Mouse (Mus musculus) right cerebral cortex, postnatal 10 days (tissue): ENCODE measurements around the gene Cyp4f18.
A peak's percentile ranks its signal among the peaks of the same experiment; 100 is the strongest.
"Not testable (repeated sequence)": the region's sequence is repeated elsewhere in the genome, so short reads cannot be mapped to it uniquely, and the experiment has no call there.

Experiments
- DNase-seq, 2 experiments: peaks; one replicate each; pipeline ENCODE4 v3.0.0; 2021; ENCODE audit warnings: low spot score in 2 of 2

Cyp4f18 gene

DNA sequence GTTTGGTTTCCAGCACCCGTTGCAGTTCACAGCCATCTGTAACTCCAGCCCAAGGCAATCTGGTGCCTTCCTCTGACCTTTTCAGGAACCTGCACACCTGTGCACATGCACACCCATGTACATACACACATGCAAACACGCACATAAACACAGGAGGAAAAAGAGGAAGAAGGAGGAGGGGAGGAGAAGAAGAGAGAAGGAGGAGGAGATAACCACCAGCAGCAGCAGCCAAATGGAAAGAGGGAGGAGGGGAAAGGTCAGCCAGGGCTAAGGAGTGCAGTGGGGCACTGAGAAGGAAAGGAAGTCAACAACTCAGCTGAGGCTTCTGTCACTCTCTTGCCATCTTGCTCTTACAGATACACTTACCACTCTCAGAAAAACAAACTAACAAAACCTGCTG is 28.4 kb downstream of the Cyp4f18 start:
- no peak for DNase-seq

DNA sequence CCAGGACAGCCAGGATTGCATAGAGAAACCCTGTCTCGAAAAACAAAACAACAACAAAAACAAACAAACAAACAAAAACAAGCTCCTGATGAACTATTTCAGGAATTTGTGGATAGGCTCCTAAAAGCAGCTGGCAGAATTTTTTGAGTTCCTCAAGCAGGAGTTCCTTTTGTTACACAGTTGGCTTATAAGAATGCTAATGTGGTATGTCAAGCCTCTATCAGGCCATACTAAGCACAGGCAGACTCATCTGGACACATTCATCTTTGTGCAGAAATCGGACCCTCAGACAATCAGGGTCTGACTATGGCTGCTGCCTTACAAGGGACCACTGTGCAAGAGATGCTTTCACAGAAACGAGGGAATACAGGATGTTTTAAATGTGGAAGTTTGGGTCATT is 35.2 kb downstream of the Cyp4f18 start:
- no peak for DNase-seq

DNA sequence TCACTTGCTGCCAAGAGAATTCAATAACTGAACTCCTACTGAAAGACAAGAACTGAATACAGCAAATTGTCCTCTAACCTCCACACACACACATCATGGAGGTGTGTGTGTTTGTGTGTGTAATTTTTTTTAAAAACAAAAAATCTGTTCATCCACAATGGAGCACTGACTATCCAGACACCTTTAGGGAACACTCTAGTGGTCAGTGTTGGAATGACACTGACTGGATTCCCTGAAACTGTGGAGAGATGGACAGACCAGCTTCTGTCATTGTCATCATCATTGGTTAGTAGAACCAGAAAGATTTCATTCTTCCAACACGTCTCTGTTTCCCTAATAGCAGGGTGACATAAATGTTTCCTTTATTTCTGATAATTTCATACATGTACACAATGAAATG is 37.5 kb downstream of the Cyp4f18 start:
- no peak for DNase-seq

DNA sequence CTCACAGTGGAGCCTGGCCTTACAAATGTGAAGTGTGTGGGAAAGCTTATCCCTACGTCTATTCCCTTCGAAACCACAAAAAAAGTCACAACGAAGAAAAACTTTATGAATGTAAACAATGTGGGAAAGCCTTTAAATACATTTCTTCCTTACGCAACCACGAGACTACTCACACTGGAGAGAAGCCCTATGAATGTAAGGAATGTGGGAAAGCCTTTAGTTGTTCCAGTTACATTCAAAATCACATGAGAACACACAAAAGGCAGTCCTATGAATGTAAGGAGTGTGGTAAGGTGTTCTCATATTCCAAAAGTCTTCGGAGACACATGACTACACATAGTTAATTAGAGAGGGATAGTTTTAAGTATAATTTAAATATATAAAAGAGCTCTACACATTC is 40.8 kb downstream of the Cyp4f18 start:
- no peak for DNase-seq

DNA sequence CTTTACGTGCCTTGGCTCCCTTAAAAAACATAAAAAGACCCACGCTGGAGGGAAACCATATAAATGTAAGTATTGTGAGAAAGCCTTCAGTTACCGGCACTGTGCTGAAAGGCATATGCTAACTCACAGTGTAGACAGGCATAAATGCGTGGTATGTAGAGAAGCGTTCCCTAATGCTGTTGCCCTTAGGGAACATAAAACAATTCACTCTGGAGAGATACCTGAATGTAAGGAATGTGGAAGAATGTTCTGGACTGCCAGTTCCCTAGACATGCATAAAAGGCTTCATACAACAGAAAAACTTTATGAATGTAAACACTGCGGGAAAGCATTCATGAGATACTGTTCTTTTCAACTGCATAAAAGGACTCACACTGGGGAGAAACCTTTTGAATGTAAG is 41.3 kb downstream of the Cyp4f18 start:
- DNase-seq, result no peak

DNA sequence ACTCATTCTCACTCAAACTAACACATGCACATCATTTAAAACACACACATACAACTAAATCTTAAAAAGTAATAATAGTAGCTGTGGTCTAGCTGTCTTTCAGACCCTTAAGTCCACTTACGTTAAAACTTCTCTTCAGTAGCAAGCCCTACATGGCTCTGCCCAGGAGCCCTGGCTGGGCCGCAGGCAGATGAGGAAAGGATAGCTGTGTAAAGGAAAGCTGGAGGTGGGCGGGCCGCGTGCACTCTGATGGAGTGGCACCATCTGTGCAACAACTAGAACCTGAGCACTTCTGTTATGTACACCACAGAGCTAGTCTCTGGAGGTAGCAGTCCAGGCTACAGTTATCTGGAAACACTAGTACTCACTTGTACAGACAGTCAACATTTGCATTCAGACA is 42.2 kb downstream of the Cyp4f18 start:
- DNase-seq, result no peak

DNA sequence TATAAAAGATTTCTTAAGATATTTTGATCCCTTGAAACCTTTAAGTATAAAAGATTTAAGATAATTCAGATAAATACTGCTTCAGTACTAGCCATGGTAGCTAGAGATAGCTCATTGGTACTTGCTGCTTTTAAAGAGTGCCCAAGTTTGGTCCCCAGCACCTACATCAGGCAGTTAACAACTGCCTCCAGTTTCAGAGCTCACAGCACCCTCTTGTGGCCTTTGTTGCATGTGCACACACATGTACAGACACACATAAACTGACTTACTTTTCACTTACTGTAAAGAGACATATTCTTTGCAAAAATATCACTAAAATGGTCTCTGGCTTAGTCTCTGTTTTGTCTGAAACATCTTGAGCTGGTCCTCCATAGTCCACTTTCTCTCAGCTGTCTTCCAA is 43.0 kb downstream of the Cyp4f18 start:
- DNase-seq, result no peak

DNA sequence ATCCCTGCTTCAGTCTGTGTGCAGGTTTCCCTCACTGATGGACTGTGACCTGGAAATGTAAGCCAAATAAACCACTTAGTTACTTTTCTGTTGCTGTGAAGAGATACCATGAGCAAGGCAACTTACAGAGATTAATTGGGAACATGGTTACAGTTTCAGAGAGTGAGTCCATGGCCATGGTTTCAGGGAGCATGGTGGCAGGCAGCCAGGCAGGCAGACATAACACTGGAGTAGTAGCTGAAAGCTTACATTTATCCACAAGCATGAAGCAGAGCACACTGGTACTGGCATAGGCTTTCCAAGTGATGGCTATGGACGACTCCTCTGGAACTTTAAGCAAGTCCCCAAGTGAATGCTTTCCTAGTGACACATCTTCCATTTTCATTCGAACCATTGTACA is 44.3 kb downstream of the Cyp4f18 start:
- no peak for DNase-seq

DNA sequence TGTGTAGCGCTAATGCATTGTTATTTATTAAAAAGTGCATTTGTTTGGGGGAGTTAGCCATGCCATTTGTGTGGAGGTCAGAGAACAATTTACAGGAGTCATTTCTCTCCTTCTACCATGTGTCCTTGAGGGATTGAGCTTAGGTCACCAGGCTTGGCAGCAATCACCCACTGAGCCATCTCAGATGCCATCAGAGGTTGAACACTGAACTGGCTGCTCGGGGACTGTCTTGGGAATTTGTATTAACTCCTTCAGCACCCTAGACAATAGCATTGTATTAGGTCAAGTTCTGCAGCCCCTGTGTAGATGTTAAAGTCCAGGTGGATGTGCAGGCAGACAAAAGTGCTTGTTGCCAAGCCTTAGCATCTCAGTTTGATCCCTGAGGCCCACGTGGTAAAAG is 45.4 kb downstream of the Cyp4f18 start:
- no peak for DNase-seq

DNA sequence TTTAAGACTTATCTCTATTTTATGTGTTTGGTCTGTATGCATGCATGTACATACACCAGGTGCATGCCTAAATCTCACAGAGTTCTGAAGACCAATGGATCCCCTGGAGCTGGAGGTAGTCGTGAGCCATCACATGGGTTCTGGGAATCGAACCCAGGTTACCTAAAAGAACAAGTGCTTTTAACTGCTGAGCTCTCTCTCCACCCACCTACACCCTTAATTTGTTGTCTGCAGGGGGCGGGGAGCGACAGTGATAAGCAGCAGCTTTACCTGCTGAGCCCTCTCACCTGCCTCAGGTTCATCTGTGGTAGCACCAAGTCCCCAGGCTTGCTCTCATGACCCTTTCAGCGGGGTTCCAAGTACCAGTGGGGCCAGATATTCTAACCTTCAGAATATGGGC is 47.6 kb downstream of the Cyp4f18 start:
- no peak for DNase-seq

DNA sequence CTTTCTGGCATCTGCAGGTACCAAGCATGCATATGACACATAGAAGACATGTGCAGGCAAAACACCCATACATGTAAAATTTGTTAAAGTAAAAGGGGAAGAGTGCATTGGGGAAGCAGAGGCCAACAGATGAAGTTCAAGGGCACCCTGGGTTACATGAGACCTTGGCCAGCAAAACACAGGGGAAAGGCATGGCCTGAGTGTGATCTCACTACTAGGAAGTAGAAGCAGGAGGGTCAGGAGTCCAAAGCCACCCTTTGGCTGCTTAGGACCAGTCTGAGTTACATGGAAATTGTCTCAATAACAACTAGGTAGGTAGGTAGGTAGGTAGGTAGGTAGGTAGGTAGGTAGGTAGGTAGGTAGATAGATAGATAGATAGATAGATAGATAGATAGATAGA is 48.9 kb downstream of the Cyp4f18 start:
- no peak for DNase-seq

DNA sequence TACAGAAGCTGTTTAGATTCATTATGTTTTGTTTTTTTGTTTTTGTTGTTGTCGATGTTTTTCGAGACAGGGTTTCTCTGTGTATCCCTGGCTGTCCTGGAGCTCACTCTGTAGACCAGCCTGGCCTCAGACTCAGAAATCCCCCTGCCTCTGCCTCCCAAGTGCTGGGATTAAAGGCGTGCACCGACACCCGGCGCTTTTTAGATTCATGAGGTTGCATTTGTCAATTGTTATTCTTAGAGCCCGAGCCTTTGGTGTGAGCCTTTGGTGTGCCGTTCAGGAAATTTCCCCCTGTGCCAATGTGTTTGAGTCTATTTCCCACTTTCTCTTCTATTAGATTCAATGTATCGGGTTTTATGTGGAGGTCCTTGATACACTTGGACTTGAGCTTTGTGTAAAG is 54.8 kb downstream of the Cyp4f18 start:
- DNase-seq, result no peak

DNA sequence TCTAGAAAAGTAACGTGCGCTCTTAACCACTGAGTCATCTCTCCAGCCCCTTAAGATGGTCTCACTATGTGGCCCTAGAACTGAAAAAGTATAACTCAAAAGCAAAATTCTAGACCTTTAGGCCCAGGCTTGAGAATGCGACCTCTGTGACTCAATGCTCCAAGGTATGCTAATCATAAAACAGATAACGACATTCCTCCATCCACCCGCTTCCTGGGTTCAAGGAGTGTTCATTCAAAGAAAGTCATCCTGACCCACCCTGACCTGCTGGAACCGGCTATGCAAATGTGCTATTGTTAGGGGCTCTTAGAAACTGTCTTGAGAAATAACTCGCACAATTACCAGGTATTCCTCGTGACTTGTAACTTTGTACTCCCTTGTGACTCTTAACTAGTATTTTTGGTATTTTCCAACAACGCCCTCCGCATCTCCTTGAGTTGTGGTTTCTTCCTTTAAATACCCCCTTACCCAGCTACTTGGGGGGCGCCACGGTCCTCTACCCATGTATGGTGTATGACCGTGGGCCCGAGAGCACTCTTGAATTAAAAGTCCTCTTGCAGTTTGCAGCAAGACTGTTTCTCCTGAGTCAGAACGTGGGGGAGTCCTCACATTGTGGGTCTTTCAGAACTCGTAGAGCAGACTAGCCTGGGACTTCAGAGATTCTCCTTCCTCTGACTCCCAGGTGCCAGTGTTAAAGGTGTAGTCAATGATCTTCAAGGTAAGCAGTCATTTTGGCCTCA is 56.3 kb downstream of the Cyp4f18 start:
- not testable (repeated sequence) for DNase-seq

DNA sequence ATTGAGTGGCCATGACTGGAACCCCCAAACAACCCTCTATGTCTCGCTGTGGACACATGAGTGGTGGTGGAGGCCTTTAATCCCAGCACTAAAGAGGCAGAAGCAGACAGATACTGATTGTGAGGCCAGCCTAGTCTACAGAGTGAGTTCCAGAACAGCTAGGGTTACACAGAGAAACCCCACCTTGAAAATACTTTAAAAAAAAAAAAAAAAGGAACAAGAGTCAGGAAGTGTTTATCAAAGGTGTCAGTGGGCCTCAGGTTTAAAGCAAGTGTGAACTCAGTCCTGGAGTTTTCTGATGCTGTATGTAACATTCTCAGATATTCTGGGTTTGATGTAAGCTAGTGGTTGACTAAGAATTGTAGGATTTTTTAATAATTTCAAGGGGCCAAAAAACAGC is 56.9 kb downstream of the Cyp4f18 start:
- DNase-seq, result no peak

DNA sequence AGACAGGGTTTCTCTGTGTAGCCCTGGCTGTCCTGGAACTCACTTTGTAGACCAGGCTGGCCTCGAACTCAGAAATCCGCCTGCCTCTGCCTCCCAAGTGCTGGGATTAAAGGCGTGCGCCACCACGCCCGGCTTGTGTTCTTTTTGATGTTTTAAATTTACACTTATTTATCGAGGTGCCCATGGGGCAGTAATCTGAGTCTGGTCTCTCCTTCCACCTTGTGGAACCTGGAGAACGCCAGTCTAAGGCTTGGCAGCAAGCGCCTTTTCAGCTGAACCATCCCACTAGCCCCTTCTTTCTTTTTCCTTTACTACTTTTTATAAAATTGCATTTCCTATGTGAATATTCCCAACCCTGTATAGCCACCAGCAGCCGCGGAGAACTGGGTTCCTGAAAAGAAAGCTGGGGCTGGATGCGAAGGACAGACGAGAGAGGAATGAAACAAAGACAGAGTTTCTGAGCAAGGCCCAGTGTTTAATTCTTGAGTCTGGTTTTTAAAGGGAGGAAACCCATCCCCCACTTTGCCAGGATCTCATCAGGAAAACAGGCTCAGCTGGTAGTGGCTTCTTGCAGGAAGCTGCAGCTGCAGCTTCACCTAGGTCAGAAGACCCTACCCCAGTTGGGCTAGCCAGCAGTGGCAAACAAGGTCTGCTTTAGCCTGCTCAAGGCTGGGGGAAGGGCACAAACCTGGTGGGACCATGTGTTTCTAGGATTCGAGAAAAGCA is 57.8 kb downstream of the Cyp4f18 start:
- peak; percentile 19 to 25 for DNase-seq

DNA sequence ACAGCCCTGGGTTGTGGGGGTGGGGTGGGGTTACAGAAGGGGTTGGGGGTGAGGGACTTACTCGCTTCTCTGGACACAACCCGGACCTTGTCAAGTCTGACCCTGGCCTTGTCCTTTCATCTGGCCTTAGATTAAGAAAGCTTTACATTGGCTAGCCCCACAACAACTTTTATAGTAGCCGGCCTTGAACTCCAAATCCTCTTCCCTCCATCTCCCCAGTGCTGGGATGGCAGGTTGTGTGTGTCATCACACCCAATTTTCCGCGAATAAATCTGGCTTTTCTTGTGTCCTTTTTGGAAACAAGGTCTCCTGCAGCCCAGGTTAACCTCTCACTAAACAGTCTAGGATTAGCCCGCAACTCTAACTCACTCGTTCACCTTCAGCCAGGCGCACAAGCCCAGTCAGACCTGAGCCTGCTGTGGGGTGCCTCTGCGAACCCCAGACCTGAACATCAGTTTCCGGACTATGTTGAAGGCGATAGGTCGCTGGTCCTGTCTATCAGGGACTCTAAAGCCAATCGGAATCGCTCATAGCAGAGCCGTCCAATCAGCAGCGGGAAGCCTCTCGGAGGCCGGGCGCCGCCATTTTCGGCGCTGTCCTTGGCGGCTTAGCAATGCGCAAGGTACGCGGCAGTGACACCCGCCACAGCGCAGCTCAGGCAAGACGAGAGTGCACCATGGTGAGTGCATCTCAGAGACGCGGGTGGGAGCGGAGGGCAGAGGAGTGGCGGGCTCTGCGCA is 58.8 kb downstream of the Cyp4f18 start, which contains the start of gene Zfp961:
Gene Zfp961, plus strand, starts transcription at position 557 of the 740 bp plus-strand sequence.
- peak; percentile 99 to 100 for DNase-seq

DNA sequence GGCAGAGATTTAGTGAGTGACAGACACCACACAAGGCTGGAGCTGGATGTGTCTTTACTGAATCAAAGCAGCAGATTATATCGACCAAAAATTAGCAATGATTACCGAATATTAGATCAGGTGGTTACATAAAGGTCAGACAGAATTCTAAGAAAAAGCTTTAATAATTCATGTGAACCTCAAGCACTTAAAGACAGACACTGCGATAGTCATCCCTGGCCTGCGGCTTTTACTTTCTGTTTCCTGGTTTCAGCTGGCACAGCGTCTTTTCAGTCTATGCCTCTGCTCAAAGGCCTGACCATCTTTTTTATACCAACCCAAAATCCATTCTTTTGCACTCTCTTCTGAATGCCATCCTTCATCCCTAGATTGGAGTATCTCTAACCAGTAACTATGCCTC is 60.8 kb downstream of the Cyp4f18 start:
- no peak for DNase-seq

DNA sequence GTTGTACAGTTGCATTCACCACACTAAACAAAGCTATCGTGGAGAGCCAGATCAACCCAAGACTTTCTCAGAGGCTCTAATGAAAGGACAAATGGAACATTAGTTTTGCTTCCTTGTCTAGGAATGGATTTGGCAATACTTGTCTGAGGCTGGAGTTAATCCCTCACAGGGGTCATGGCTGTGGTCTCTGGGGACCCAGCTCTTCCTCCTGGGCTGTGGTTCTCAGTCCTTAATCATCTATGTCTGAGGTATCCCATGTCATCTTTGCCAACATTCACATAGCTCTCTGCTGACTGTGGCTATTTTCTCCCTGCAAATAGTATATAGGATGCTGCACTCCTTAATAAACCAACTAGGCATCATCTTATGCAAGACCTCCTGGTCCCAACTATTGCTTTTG is 67.7 kb downstream of the Cyp4f18 start:
- no peak for DNase-seq

DNA sequence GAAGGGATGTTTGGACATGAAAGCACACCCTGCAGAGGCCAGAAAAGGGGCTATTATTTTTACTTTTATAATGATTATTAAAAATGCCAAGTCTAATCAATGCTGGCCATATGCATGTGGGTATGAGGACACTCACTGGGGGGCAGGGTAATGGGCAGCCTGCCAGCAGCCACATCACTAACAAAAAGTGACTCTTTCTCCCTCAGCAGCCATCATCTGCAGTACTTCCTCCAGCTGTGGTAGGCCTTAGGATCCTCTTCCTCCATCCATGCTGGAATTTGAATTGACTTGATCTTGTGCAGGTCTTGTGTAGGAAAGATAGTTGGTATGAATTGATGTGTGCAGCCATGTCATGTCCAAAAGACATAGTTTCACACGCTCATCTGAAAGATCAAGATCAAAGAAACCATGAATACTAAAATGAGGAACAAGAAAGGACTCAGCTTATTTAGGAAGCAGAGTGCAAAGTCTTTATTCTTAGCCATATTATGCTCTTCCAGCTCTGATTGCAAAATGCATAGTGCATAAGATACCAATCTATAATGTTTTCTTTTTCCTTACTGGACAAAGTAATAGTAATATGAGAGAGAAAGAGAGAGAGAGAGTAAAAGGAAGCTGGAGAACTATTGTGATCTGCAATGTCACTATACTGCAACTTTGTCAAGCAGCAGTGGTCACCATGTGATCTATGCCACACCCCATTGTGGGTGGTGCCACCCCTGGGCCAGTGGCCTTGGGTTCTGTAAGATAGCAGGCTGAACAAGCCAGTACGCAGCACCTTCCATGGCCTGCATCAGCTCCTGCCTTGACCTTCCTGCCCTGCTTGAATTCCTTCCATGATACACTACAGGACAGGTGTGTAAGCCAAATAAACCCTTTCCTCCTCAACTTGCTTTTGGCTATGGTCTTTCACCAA is 68.9 kb downstream of the Cyp4f18 start:
- no peak for DNase-seq
